Mouse (Mus musculus): ENCODE results near the gene Gm266. TPM values are rescaled to one million over a fixed set of nuclear protein-coding genes. Genes with fewer than 3 reads are reported as not detected.

Gm266 gene
- polyA plus RNA-seq, 1 experiment from 2014 or later, result 1.9 TPM

DNA sequence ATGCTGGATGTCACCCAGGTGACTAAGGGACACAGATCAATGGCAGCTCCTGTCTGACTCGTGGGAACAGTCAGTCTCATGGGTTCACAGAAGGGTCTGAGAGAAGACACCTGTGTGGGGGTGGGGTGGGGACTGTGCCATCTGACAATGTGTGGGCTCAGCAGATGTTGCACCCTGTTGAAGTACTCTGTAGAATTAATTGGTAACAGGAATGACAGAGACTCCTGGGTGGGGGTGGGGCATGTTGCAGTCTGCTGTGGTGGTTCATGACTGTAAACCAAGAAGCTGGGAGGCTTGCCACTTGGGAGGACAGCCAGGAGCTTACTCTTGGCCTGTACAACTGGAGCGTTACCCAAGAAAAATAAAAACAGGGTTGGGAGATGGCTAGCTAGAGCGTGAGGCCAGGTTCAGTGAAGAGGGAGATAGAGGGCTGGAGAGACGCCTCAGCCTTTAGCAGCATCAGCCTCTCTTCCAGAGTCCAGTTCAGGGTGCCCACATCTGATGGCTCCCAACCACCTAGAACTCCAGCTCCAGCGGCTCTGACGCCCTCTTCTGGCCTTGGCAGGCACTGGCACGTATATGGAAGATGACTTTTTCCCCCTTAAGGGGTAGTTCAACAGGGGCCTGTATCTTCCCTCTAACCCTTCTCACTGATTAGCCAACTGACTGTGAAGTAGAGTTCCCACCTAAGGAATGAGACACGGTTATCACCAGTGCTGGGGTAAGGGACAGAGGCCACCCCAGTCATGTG, 10.6 kb downstream of the Gm266 start:
- 44% methylated on average over 8 of the region's 8 CpGs for WGBS
- H3K9ac ChIP-seq (replicated peaks; ENCODE audit: low read depth), result no peak overlapping the region
- no peaks in the 10 kb centered on the region for H3K4me1 ChIP-seq (ENCODE audit: insufficient read depth, low read depth, low read length)
- TF ChIP-seq CTCF (IDR thresholded peaks at IDR 0.05) (peak; percentile 33), EP300 (IDR thresholded peaks at IDR 0.05) (no peak)
- H3K36me3 ChIP-seq (ENCODE audit: insufficient read depth, low read length), result no peaks in the 10 kb centered on the region
- no peaks in the 10 kb centered on the region for H3K9me3 ChIP-seq (ENCODE audit: low read length)
- no peaks in the 10 kb centered on the region for H3K27me3 ChIP-seq (replicated peaks; ENCODE audit: insufficient read depth, low read length)
- H3K27ac ChIP-seq (ENCODE audit: low read length), result no peak overlapping the region
- no peak overlapping the region for H3K4me2 ChIP-seq (replicated peaks; ENCODE audit: low read depth, low read length)
- DNase-seq (ENCODE audit: low spot score) (peak; percentile 34), ATAC-seq (peak; percentile 53)
- no peak overlapping the region for H3K4me3 ChIP-seq (ENCODE audit: low read depth, low read length)

DNA sequence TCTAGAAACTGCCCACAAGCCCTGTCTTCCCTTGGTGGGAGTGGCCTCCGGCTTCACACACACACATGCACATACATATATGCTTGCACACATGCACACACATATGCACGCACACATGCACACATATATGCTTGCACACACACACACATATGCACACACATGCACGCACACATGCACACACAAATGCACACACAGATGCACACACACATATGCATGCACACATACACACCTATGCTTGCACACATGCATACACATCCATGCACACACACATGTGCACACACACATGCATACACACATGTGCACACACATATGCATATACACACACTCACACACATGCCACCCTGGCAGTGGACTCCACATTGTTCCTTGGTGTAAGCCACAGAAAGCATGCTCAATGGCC, 11.2 kb downstream of the Gm266 start:
- Histone ChIP-seq H3K4me1 (ENCODE audit: insufficient read depth, low read depth, low read length) (no peaks in the 10 kb centered on the region), H3K9me3 (ENCODE audit: low read length) (no peaks in the 10 kb centered on the region), H3K27me3 (replicated peaks; ENCODE audit: insufficient read depth, low read length) (no peaks in the 10 kb centered on the region), H3K36me3 (ENCODE audit: insufficient read depth, low read length) (no peaks in the 10 kb centered on the region), H3K4me3 (ENCODE audit: low read depth, low read length) (no peak overlapping the region), H3K27ac (ENCODE audit: low read length) (no peak overlapping the region), H3K4me2 (replicated peaks; ENCODE audit: low read depth, low read length) (no peak overlapping the region), H3K9ac (replicated peaks; ENCODE audit: low read depth) (no peak overlapping the region)
- 90% methylated on average over 3 of the region's 3 CpGs for WGBS
- ATAC-seq (no peak), DNase-seq (ENCODE audit: low spot score) (no peak)
- TF ChIP-seq CTCF (IDR thresholded peaks at IDR 0.05) (no peak), EP300 (IDR thresholded peaks at IDR 0.05) (no peak)

DNA sequence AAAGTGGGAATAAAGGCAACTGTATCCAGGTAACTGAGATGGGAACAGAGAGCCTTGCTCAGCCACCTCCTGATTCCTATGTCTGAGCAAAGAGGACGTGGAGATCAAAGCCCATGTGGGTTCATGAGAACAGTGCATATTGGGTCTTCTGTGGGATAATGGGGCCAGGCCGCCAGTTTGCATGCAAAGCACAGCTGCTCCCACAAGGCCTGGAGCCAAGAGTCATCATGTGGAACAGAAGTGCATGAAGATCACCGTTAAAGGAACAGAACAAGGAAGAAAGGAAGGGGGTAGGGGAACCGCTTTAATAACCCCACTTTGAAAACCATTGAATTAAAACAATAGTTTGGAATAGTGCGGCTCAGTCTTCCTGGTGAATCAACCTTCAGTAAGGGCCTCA, 12.7 kb downstream of the Gm266 start:
- ATAC-seq, result no peak
- DNase-seq (ENCODE audit: low spot score), result no peak
- Histone ChIP-seq H3K4me2 (replicated peaks; ENCODE audit: low read depth, low read length) (no peak overlapping the region), H3K27me3 (replicated peaks; ENCODE audit: insufficient read depth, low read length) (no peaks in the 10 kb centered on the region), H3K4me1 (ENCODE audit: insufficient read depth, low read depth, low read length) (no peaks in the 10 kb centered on the region), H3K4me3 (ENCODE audit: low read depth, low read length) (no peak overlapping the region), H3K27ac (ENCODE audit: low read length) (no peak overlapping the region), H3K9me3 (ENCODE audit: low read length) (no peaks in the 10 kb centered on the region), H3K36me3 (ENCODE audit: insufficient read depth, low read length) (no peaks in the 10 kb centered on the region), H3K9ac (replicated peaks; ENCODE audit: low read depth) (no peak overlapping the region)
- 61% methylated on average over 5 of the region's 5 CpGs for WGBS
- TF ChIP-seq EP300 (IDR thresholded peaks at IDR 0.05) (no peak), CTCF (IDR thresholded peaks at IDR 0.05) (no peak)

DNA sequence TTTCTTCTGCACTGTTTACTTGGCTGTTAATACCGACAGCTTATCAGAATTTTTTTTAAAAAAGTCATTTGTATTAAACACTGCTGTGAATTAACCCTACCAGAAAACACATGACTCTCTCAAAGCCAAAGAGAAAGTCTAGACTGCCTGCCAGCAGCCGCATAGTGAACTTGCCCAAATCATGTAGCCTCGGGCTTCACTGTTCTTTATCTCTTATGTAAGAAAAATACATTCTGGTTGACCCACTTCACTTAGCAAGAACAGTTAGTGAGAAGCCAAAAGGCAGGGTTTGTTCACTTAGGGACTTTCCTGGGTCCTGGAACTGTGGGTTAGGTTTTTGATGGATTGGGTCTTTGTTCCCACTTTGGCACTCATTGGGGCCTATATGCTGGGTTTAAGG, 13.9 kb downstream of the Gm266 start:
- H3K36me3 ChIP-seq (ENCODE audit: insufficient read depth, low read length), result no peaks in the 10 kb centered on the region
- WGBS, result 54% methylated on average over 3 of the region's 3 CpGs
- H3K27ac ChIP-seq (ENCODE audit: low read length), result no peak overlapping the region
- no peak overlapping the region for H3K4me2 ChIP-seq (replicated peaks; ENCODE audit: low read depth, low read length)
- no peak overlapping the region for H3K9ac ChIP-seq (replicated peaks; ENCODE audit: low read depth)
- TF ChIP-seq EP300 (IDR thresholded peaks at IDR 0.05) (no peak), CTCF (IDR thresholded peaks at IDR 0.05) (no peak)
- no peak for DNase-seq (ENCODE audit: low spot score)
- no peak overlapping the region for H3K4me3 ChIP-seq (ENCODE audit: low read depth, low read length)
- no peak for ATAC-seq
- H3K27me3 ChIP-seq (replicated peaks; ENCODE audit: insufficient read depth, low read length), result no peaks in the 10 kb centered on the region
- H3K9me3 ChIP-seq (ENCODE audit: low read length), result no peaks in the 10 kb centered on the region
- H3K4me1 ChIP-seq (ENCODE audit: insufficient read depth, low read depth, low read length), result no peaks in the 10 kb centered on the region

DNA sequence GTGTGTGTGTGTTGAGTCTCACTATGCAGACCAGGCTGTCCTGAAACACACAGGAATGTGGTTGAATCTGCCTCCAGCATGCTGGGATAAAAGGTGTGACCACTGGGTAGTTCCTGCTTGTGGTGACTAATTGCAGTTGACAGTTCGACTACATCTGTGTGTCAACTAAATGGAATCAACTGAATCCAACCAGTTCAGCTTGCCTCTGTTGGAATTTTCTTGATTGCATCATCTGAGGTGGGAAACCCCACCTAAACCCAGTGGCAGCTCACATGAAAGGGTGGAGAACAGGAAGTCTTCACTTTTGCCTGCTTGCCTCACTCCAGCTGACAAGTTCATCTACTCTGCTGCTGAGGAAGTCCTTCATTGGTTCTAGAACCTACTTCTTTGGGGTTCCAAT, 14.5 kb downstream of the Gm266 start:
- Histone ChIP-seq H3K27ac (ENCODE audit: low read length) (no peak overlapping the region), H3K4me3 (ENCODE audit: low read depth, low read length) (no peak overlapping the region), H3K4me1 (ENCODE audit: insufficient read depth, low read depth, low read length) (no peaks in the 10 kb centered on the region), H3K9ac (replicated peaks; ENCODE audit: low read depth) (no peak overlapping the region), H3K9me3 (ENCODE audit: low read length) (no peaks in the 10 kb centered on the region), H3K4me2 (replicated peaks; ENCODE audit: low read depth, low read length) (no peak overlapping the region), H3K27me3 (replicated peaks; ENCODE audit: insufficient read depth, low read length) (no peaks in the 10 kb centered on the region), H3K36me3 (ENCODE audit: insufficient read depth, low read length) (no peaks in the 10 kb centered on the region)
- ATAC-seq, result no peak
- WGBS, result 48% methylated on average over 1 of the region's 1 CpGs
- TF ChIP-seq CTCF (IDR thresholded peaks at IDR 0.05) (no peak), EP300 (IDR thresholded peaks at IDR 0.05) (no peak)
- no peak for DNase-seq (ENCODE audit: low spot score)

DNA sequence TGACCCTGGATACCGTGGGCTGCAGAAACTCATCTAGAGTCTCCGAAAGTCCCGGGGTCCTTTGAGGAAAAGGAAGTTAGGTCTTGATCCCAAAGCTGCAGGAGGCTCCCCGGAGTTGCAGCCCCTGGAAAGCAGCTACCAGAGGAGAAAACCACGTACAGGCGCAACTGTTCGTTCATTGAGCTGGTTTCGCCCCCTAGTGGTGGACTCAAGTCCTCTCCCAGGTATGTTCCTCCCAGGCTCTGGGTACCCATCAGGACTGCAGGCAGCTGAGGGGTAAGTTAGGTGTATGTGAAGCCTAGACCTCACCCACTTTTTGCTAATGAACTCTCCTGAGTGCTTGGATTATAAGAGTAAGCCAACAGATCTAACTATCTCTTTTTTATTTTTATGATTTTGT, 16.1 kb downstream of the Gm266 start:
- ATAC-seq, result peak; percentile 55; the same call in 1 of the 2 replicates
- 4% methylated on average over 8 of the region's 8 CpGs for WGBS
- H3K27ac ChIP-seq (ENCODE audit: low read length), result no peak overlapping the region
- no peaks in the 10 kb centered on the region for H3K27me3 ChIP-seq (replicated peaks; ENCODE audit: insufficient read depth, low read length)
- no peaks in the 10 kb centered on the region for H3K9me3 ChIP-seq (ENCODE audit: low read length)
- DNase-seq (ENCODE audit: low spot score), result peak; percentile 88
- H3K9ac ChIP-seq (replicated peaks; ENCODE audit: low read depth), result no peak overlapping the region
- H3K4me2 ChIP-seq (replicated peaks; ENCODE audit: low read depth, low read length), result no peak overlapping the region
- H3K36me3 ChIP-seq (ENCODE audit: insufficient read depth, low read length), result no peaks in the 10 kb centered on the region
- no peaks in the 10 kb centered on the region for H3K4me1 ChIP-seq (ENCODE audit: insufficient read depth, low read depth, low read length)
- TF ChIP-seq CTCF (IDR thresholded peaks at IDR 0.05) (peak; percentile 93), EP300 (IDR thresholded peaks at IDR 0.05) (no peak)
- H3K4me3 ChIP-seq (ENCODE audit: low read depth, low read length), result no peak overlapping the region
